Mouse (Mus musculus) C2C12 (cell line): ENCODE results near the gene Nme3.

Experiments used
- CEBPB ChIP-seq: IDR thresholded peaks from one replicate; pipeline ENCODE4 v1.6.1; 2011; ENCODE audit warnings: low read depth, mild to moderate bottlenecking, control low read depth, moderate library complexity
- CTCF ChIP-seq: IDR thresholded peaks from one replicate; pipeline ENCODE4 v1.5.1; 2011; ENCODE audit not compliant: control insufficient read depth, insufficient read depth, insufficient read length
- MAX ChIP-seq: IDR thresholded peaks from one replicate; pipeline ENCODE4 v1.6.1; 2011; ENCODE audit warnings: mild to moderate bottlenecking, control low read depth
- USF1 ChIP-seq: IDR thresholded peaks from one replicate; pipeline ENCODE4 v1.6.1; 2011; ENCODE audit warnings: low read depth, mild to moderate bottlenecking, control low read depth, moderate library complexity

DNA sequence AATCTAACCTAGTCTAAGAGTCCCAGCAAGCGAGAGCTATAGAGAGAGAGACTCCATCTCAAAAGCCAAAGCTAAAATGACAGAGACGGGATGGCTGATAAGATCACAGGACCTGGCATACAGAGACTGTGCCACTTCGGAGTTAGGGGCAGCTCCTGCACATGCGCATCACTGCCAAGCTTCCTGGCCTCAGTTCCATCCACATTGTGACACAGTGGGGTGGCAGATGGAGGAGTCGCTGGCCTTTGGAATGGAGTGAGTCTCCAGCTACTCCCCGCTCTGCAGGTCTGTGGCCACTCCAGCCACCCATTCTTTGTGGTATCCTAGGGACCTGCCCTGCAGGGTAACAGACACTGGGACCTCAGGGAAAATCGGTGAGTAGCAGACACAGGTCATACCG lies 30.5 kb upstream of the Nme3 start, which contains the start of gene Igfals:
- TF ChIP-seq CEBPB (no peak), CTCF (no peak), USF1 (no peak), MAX (no peak)
